Mouse (Mus musculus): ENCODE data around the gene Arhgef2. TPM values are rescaled to one million over a fixed set of nuclear protein-coding genes. Genes with fewer than 3 reads are reported as not detected.
"Not testable (repeated sequence)": the region's sequence is repeated elsewhere in the genome, so short reads cannot be mapped to it uniquely, and the experiment has no call there.

Gene Arhgef2
- polyA plus RNA-seq, 1 experiment from 2014 or later = 16.4 TPM

- no peak overlapping the region for H3K9ac ChIP-seq
- H3K4me1 ChIP-seq (replicated peaks) = peaks cover 28% of the 10 kb centered on the region
- H3K27me3 ChIP-seq = no peaks in the 10 kb centered on the region
- peaks cover 29% of the 10 kb centered on the region for H3K36me3 ChIP-seq
- no peak overlapping the region for H3K4me2 ChIP-seq
- DNase-seq = no peak
- WGBS (ENCODE audit: insufficient replicate concordance) = 58% methylated on average over 3 of the region's 3 CpGs
- no peak overlapping the region for H3K27ac ChIP-seq
- H3K4me3 ChIP-seq (replicated peaks) = no peak overlapping the region
- H3K9me3 ChIP-seq (replicated peaks) = no peaks in the 10 kb centered on the region
- ATAC-seq (ENCODE audit: low read depth) = no peak
Measured at GRCm38 (mm10) chr3:88591044-88591443, 14.7 kb upstream of the Arhgef2 start.

GRCm38 (mm10) chr3:88591950-88592731 is 13.6 kb upstream of the Arhgef2 start:
- DNase-seq (peak; percentile 45), ATAC-seq (ENCODE audit: low read depth) (peak; percentile 39)
- H3K4me1 ChIP-seq (replicated peaks) = peaks cover 28% of the 10 kb centered on the region
- peaks cover 18% of the 10 kb centered on the region for H3K36me3 ChIP-seq
- 0 out of 2 replicates have a peak overlapping the region, but pooled peaks have one; percentile 3 for H3K4me3 ChIP-seq (replicated peaks)
- peak overlapping the region; percentile 50; the same call in 1 of the 2 replicates for H3K27ac ChIP-seq
- WGBS (ENCODE audit: insufficient replicate concordance) = 26% methylated on average over 9 of the region's 9 CpGs
- no peaks in the 10 kb centered on the region for H3K9me3 ChIP-seq (replicated peaks)
- H3K27me3 ChIP-seq = no peaks in the 10 kb centered on the region
- peak overlapping the region; percentile 33 for H3K4me2 ChIP-seq
- H3K9ac ChIP-seq = peak overlapping the region; percentile 34; the same call in 1 of the 2 replicates

GRCm38 (mm10) chr3:88592942-88593576 is 12.7 kb upstream of the Arhgef2 start:
- ATAC-seq (ENCODE audit: low read depth) (0 out of 2 replicates have a peak, but pooled peaks have one; percentile 38), DNase-seq (no peak)
- Histone ChIP-seq H3K4me1 (replicated peaks) (peaks cover 28% of the 10 kb centered on the region), H3K4me3 (replicated peaks) (no peak overlapping the region), H3K36me3 (peaks cover 8% of the 10 kb centered on the region), H3K27ac (no peak overlapping the region), H3K9me3 (replicated peaks) (no peaks in the 10 kb centered on the region), H3K27me3 (no peaks in the 10 kb centered on the region), H3K9ac (peak overlapping the region; percentile 36), H3K4me2 (peak overlapping the region; percentile 33)
- WGBS (ENCODE audit: insufficient replicate concordance) = 38% methylated on average over 10 of the region's 10 CpGs

GRCm38 (mm10) chr3:88593893-88594580 is 11.7 kb upstream of the Arhgef2 start:
- H3K36me3 ChIP-seq = no peaks in the 10 kb centered on the region
- 53% methylated on average over 10 of the region's 10 CpGs for WGBS (ENCODE audit: insufficient replicate concordance)
- H3K4me3 ChIP-seq (replicated peaks) = no peak overlapping the region
- DNase-seq (no peak), ATAC-seq (ENCODE audit: low read depth) (no peak)
- H3K9me3 ChIP-seq (replicated peaks) = no peaks in the 10 kb centered on the region
- H3K27ac ChIP-seq = no peak overlapping the region
- H3K4me1 ChIP-seq (replicated peaks) = peaks cover 28% of the 10 kb centered on the region
- H3K4me2 ChIP-seq = no peak overlapping the region
- no peak overlapping the region for H3K9ac ChIP-seq
- no peaks in the 10 kb centered on the region for H3K27me3 ChIP-seq

- H3K9me3 ChIP-seq (replicated peaks); H3K36me3 ChIP-seq; DNase-seq; H3K27ac ChIP-seq; ATAC-seq (ENCODE audit: low read depth); H3K4me3 ChIP-seq (replicated peaks); H3K27me3 ChIP-seq; H3K9ac ChIP-seq; H3K4me2 ChIP-seq: not testable (repeated sequence)
- H3K4me1 ChIP-seq (replicated peaks) = peaks cover 20% of the 10 kb centered on the region
- 62% methylated on average over 4 of the region's 4 CpGs for WGBS (ENCODE audit: insufficient replicate concordance)
Measured at GRCm38 (mm10) chr3:88596547-88596946, 9.2 kb upstream of the Arhgef2 start.

GRCm38 (mm10) chr3:88602466-88602865 is 3.3 kb upstream of the Arhgef2 start:
- H3K27ac ChIP-seq = no peak overlapping the region
- ATAC-seq (ENCODE audit: low read depth) (no peak), DNase-seq (no peak)
- 66% methylated on average over 4 of the region's 4 CpGs for WGBS (ENCODE audit: insufficient replicate concordance)
- H3K27me3 ChIP-seq = peaks cover 4% of the 10 kb centered on the region; the same call in 1 of the 2 replicates
- no peak overlapping the region for H3K4me2 ChIP-seq
- H3K36me3 ChIP-seq = no peaks in the 10 kb centered on the region
- H3K9ac ChIP-seq = no peak overlapping the region
- H3K4me1 ChIP-seq (replicated peaks) = peaks cover 21% of the 10 kb centered on the region
- no peaks in the 10 kb centered on the region for H3K9me3 ChIP-seq (replicated peaks)
- no peak overlapping the region for H3K4me3 ChIP-seq (replicated peaks)

- no peak overlapping the region for H3K4me2 ChIP-seq
- H3K9me3 ChIP-seq (replicated peaks) = no peaks in the 10 kb centered on the region
- H3K27me3 ChIP-seq = peaks cover 4% of the 10 kb centered on the region; the same call in 1 of the 2 replicates
- DNase-seq (peak; percentile 57), ATAC-seq (ENCODE audit: low read depth) (peak; percentile 43)
- no peaks in the 10 kb centered on the region for H3K36me3 ChIP-seq
- no peak overlapping the region for H3K27ac ChIP-seq
- no peak overlapping the region for H3K9ac ChIP-seq
- peaks cover 28% of the 10 kb centered on the region for H3K4me1 ChIP-seq (replicated peaks)
- no peak overlapping the region for H3K4me3 ChIP-seq (replicated peaks)
- WGBS (ENCODE audit: insufficient replicate concordance) = 10% methylated on average over 6 of the region's 6 CpGs
Measured at GRCm38 (mm10) chr3:88603714-88604161, 2.0 kb upstream of the Arhgef2 start.

GRCm38 (mm10) chr3:88604863-88605262 is 903 bp upstream of the Arhgef2 start:
- no peak overlapping the region for H3K27ac ChIP-seq
- H3K36me3 ChIP-seq = no peaks in the 10 kb centered on the region
- H3K27me3 ChIP-seq = peaks cover 4% of the 10 kb centered on the region; the same call in 1 of the 2 replicates
- no peak overlapping the region for H3K4me3 ChIP-seq (replicated peaks)
- DNase-seq = no peak
- no peak overlapping the region for H3K4me2 ChIP-seq
- no peaks in the 10 kb centered on the region for H3K9me3 ChIP-seq (replicated peaks)
- H3K9ac ChIP-seq = no peak overlapping the region
- no peak for ATAC-seq (ENCODE audit: low read depth)
- WGBS (ENCODE audit: insufficient replicate concordance) = 76% methylated on average over 7 of the region's 7 CpGs
- peaks cover 28% of the 10 kb centered on the region for H3K4me1 ChIP-seq (replicated peaks)

- under 1% methylated on average over 20 of the region's 20 CpGs for WGBS (ENCODE audit: insufficient replicate concordance)
- Histone ChIP-seq H3K27ac (no peak overlapping the region), H3K4me3 (replicated peaks) (peak overlapping the region; percentile 25; the same call in 1 of the 2 replicates), H3K36me3 (no peaks in the 10 kb centered on the region), H3K4me2 (peak overlapping the region; percentile 51), H3K4me1 (replicated peaks) (peaks cover 28% of the 10 kb centered on the region), H3K9me3 (replicated peaks) (no peaks in the 10 kb centered on the region), H3K9ac (peak overlapping the region; percentile 41; the same call in 1 of the 2 replicates), H3K27me3 (peaks cover 4% of the 10 kb centered on the region; the same call in 1 of the 2 replicates)
- peak; percentile 80 for DNase-seq
- peak; percentile 77 for ATAC-seq (ENCODE audit: low read depth)
Measured at GRCm38 (mm10) chr3:88607065-88607757, 1.4 kb downstream of the Arhgef2 start.

GRCm38 (mm10) chr3:88607758-88608138 is 2.0 kb downstream of the Arhgef2 start:
- DNase-seq = no peak
- Histone ChIP-seq H3K4me3 (replicated peaks) (no peak overlapping the region), H3K4me1 (replicated peaks) (peaks cover 28% of the 10 kb centered on the region), H3K4me2 (peak overlapping the region; percentile 51), H3K36me3 (no peaks in the 10 kb centered on the region), H3K27me3 (peaks cover 4% of the 10 kb centered on the region; the same call in 1 of the 2 replicates), H3K27ac (no peak overlapping the region), H3K9ac (peak overlapping the region; percentile 41; the same call in 1 of the 2 replicates), H3K9me3 (replicated peaks) (no peaks in the 10 kb centered on the region)
- WGBS (ENCODE audit: insufficient replicate concordance) = 23% methylated on average over 10 of the region's 10 CpGs
- ATAC-seq (ENCODE audit: low read depth) = peak; percentile 25
